Mouse (Mus musculus) bone marrow macrophage, adult 2 months (primary cell): ENCODE data around the gene Taar8b. TPM values are rescaled to one million over a fixed set of nuclear protein-coding genes. Genes with fewer than 3 reads are reported as not detected.

Experiments
- H3K27ac ChIP-seq: 2 replicates; pipeline ENCODE4 v1.5.1; 2012; ENCODE audit warnings: low read depth, low read length; ENCODE audit not compliant: insufficient read depth
- H3K4me1 ChIP-seq: 2 replicates; pipeline ENCODE4 v1.6.1; 2012; ENCODE audit warnings: low read length; ENCODE audit not compliant: control insufficient read depth, insufficient read depth
- H3K4me3 ChIP-seq: 2 replicates; pipeline ENCODE4 v1.5.1; 2012; ENCODE audit warnings: mild to moderate bottlenecking, low read length, moderate library complexity; ENCODE audit not compliant: insufficient read depth
- CTCF ChIP-seq: IDR thresholded peaks from 2 replicates; pipeline ENCODE4 v1.5.1; 2012; ENCODE audit warnings: low read depth, mild to moderate bottlenecking, low read length, moderate library complexity
- POLR2A ChIP-seq: IDR thresholded peaks from 2 replicates; pipeline ENCODE4 v1.6.1; 2012; ENCODE audit warnings: mild to moderate bottlenecking, low read depth, low read length, borderline replicate concordance
- polyA plus RNA-seq: library from polyadenylated mRNA; stranded (reverse); fragments of >200 nt; gene quantifications from 2 replicates; pipeline ENCODE4 v1.2.4, GENCODE M21; 2012; ENCODE audit not compliant: missing spikeins, insufficient read depth, insufficient read length

The Taar8b gene
- polyA plus RNA-seq, 1 experiment = not detected

- Histone ChIP-seq H3K4me3 (no peak overlapping the region), H3K27ac (no peak overlapping the region), H3K4me1 (no peaks in the 10 kb centered on the region)
- TF ChIP-seq POLR2A (no peak), CTCF (no peak)
Measured at GRCm38 (mm10) chr10:24052039-24052438, 40.1 kb downstream of the Taar8b start.

GRCm38 (mm10) chr10:24049210-24049609, 42.9 kb downstream of the Taar8b start, which contains the start of gene Taar7f:
Gene Taar7f (plus strand): TSS chr10:24049510.
- no peaks in the 10 kb centered on the region for H3K4me1 ChIP-seq
- H3K27ac ChIP-seq = no peak within 1 kb of the TSS
- TF ChIP-seq CTCF (no peak), POLR2A (no peak)
- no peak within 1 kb of the TSS for H3K4me3 ChIP-seq

Other genes with a start within 250 kb of the Taar8b start
- gene Vnn3, start 240.8 kb downstream of the Taar8b start, polyA plus RNA-seq = 1.8 TPM in 2 replicates
- not detected in 2 replicates for gene Vnn1, start 197.6 kb downstream of the Taar8b start, polyA plus RNA-seq
- gene Taar1, start 171.9 kb downstream of the Taar8b start, polyA plus RNA-seq = not detected in 2 replicates
- gene Taar2, start 153.7 kb downstream of the Taar8b start, polyA plus RNA-seq = not detected in 2 replicates
- gene Taar3, start 142.7 kb downstream of the Taar8b start, polyA plus RNA-seq = not detected in 2 replicates
- not detected in 2 replicates for gene Taar4, start 131.8 kb downstream of the Taar8b start, polyA plus RNA-seq
- gene Taar5, start 121.6 kb downstream of the Taar8b start, polyA plus RNA-seq = not detected in 2 replicates
- gene Taar6, start 106.6 kb downstream of the Taar8b start, polyA plus RNA-seq = not detected in 2 replicates
- gene Taar7a, start 98.8 kb downstream of the Taar8b start, polyA plus RNA-seq = not detected in 2 replicates
- gene Taar7b, start 92.4 kb downstream of the Taar8b start, polyA plus RNA-seq = not detected in 2 replicates
- not detected in 2 replicates for gene Taar7d, start 65.1 kb downstream of the Taar8b start, polyA plus RNA-seq
- gene Taar7e, start 54.7 kb downstream of the Taar8b start, polyA plus RNA-seq = not detected in 2 replicates
- gene Taar7f, start 42.8 kb downstream of the Taar8b start, polyA plus RNA-seq = not detected in 2 replicates
- gene Taar8a, start 15.8 kb downstream of the Taar8b start, polyA plus RNA-seq = not detected in 2 replicates
- gene Taar8c, start 9.6 kb upstream of the Taar8b start, polyA plus RNA-seq = not detected in 2 replicates
- gene Taar9, start 17.2 kb upstream of the Taar8b start, polyA plus RNA-seq = not detected in 2 replicates
- 140 and 151 TPM in 2 replicates for gene Stx7, start 57.0 kb upstream of the Taar8b start, polyA plus RNA-seq
- gene Moxd1, start 131.2 kb upstream of the Taar8b start, polyA plus RNA-seq = not detected in 2 replicates